Mouse (Mus musculus) megakaryocyte, embryonic 14.5 days (primary cell): ENCODE data around the gene Akap6. TPM values are rescaled to one million over a fixed set of nuclear protein-coding genes. Genes with fewer than 3 reads are reported as not detected.

ENCODE experiments used
- H3K27me3 ChIP-seq: replicated peaks from 2 replicates; pipeline ENCODE3; 2012; ENCODE audit warnings: inconsistent platforms
- H3K36me3 ChIP-seq: replicated peaks from 2 replicates; pipeline ENCODE3; 2012; ENCODE audit warnings: low read length, inconsistent platforms, mixed read lengths
- H3K4me1 ChIP-seq: 2 replicates; pipeline ENCODE4 v1.6.1; 2012; ENCODE audit warnings: inconsistent platforms
- H3K4me3 ChIP-seq: replicated peaks from 2 replicates; pipeline ENCODE3; 2012; ENCODE audit warnings: moderate library complexity, mild to moderate bottlenecking, inconsistent platforms
- H3K9me3 ChIP-seq: 2 replicates; pipeline ENCODE4 v1.6.1; 2012; ENCODE audit warnings: inconsistent platforms
- FLI1 ChIP-seq: IDR thresholded peaks from 2 replicates; pipeline ENCODE4 v1.6.1; 2012; ENCODE audit warnings: low read length, inconsistent platforms, mixed read lengths
- GATA1 ChIP-seq: IDR thresholded peaks from 3 replicates; pipeline ENCODE4 v1.6.1; 2012; ENCODE audit warnings: mixed read lengths, low read length, inconsistent platforms, borderline replicate concordance
- polyA plus RNA-seq: library from polyadenylated mRNA; stranded (reverse); fragments of >175 nt; gene quantifications from 2 replicates; pipeline ENCODE4 v1.2.3, GENCODE M21; 2012; ENCODE audit warnings: low replicate concordance; ENCODE audit not compliant: insufficient read depth

The Akap6 gene
- polyA plus RNA-seq, 1 experiment: 0.04 TPM

- Histone ChIP-seq H3K27me3 (no peaks in the 10 kb centered on the region), H3K4me1 (no peaks in the 10 kb centered on the region), H3K36me3 (no peaks in the 10 kb centered on the region), H3K4me3 (no peak overlapping the region), H3K9me3 (peaks cover 20% of the 10 kb centered on the region)
- no peak for TF ChIP-seq FLI1
- TF ChIP-seq GATA1: no peak
Observed at GRCm38 (mm10) chr12:53145516-53145915, 446.3 kb downstream of the Akap6 start.

GRCm38 (mm10) chr12:53146460-53147050, 447.4 kb downstream of the Akap6 start:
- Histone ChIP-seq H3K4me1 (no peaks in the 10 kb centered on the region), H3K4me3 (no peak overlapping the region), H3K36me3 (no peaks in the 10 kb centered on the region), H3K9me3 (peaks cover 11% of the 10 kb centered on the region), H3K27me3 (no peaks in the 10 kb centered on the region)
- no peak for TF ChIP-seq GATA1
- TF ChIP-seq FLI1: no peak

- TF ChIP-seq FLI1: no peak
- no peak for TF ChIP-seq GATA1
- Histone ChIP-seq H3K4me3 (no peak overlapping the region), H3K27me3 (no peaks in the 10 kb centered on the region), H3K36me3 (no peaks in the 10 kb centered on the region), H3K9me3 (peaks cover 3% of the 10 kb centered on the region; the same call in 1 of the 2 replicates), H3K4me1 (no peaks in the 10 kb centered on the region)
Observed at GRCm38 (mm10) chr12:53147696-53148095, 448.5 kb downstream of the Akap6 start.

- H3K4me3 ChIP-seq: no peak overlapping the region
- H3K36me3 ChIP-seq: no peaks in the 10 kb centered on the region
- H3K4me1 ChIP-seq: no peaks in the 10 kb centered on the region
- no peaks in the 10 kb centered on the region for H3K27me3 ChIP-seq
- peaks cover 19% of the 10 kb centered on the region; the same call in 1 of the 2 replicates for H3K9me3 ChIP-seq
- TF ChIP-seq FLI1 (no peak), GATA1 (no peak)
Observed at GRCm38 (mm10) chr12:53168189-53169003, 469.2 kb downstream of the Akap6 start.

GRCm38 (mm10) chr12:53191435-53191834, 492.3 kb downstream of the Akap6 start:
- Histone ChIP-seq H3K27me3 (no peaks in the 10 kb centered on the region), H3K4me1 (no peaks in the 10 kb centered on the region), H3K36me3 (no peaks in the 10 kb centered on the region), H3K4me3 (no peak overlapping the region), H3K9me3 (peaks cover 6% of the 10 kb centered on the region)
- TF ChIP-seq FLI1 (no peak), GATA1 (no peak)

GRCm38 (mm10) chr12:53193664-53194063, 494.5 kb downstream of the Akap6 start:
- H3K36me3 ChIP-seq: no peaks in the 10 kb centered on the region
- H3K9me3 ChIP-seq: no peaks in the 10 kb centered on the region; the same call in 1 of the 2 replicates
- H3K27me3 ChIP-seq: no peaks in the 10 kb centered on the region
- TF ChIP-seq GATA1: no peak
- no peak for TF ChIP-seq FLI1
- H3K4me3 ChIP-seq: no peak overlapping the region
- H3K4me1 ChIP-seq: no peaks in the 10 kb centered on the region

Other genes starting within 250 kb of the Akap6 start
- gene Arhgap5, start 195.4 kb upstream of the Akap6 start, polyA plus RNA-seq: 0.50 TPM in 1 of 2 replicates, not detected in the other